Mouse (Mus musculus): ENCODE results near the gene Spata25. TPM values are rescaled to one million over a fixed set of nuclear protein-coding genes. Genes with fewer than 3 reads are reported as not detected.

Spata25 gene
- polyA plus RNA-seq (2017; shearing (Covaris generic)) = not detected

GRCm38 (mm10) chr2:164828437-164828836 is at the start of gene Spata25:
TSS of gene Spata25 (minus strand) at chr2:164828537.

GRCm38 (mm10) chr2:164857101-164857821 is 28.9 kb upstream of the Spata25 start, which contains the start of gene Pltp:
TSS of gene Pltp (minus strand) at chr2:164857711.

GRCm38 (mm10) chr2:164833314-164833959 is 5.1 kb upstream of the Spata25 start, which contains the start of gene Neurl2:
TSS of gene Neurl2 (minus strand) at chr2:164833456.

DNA sequence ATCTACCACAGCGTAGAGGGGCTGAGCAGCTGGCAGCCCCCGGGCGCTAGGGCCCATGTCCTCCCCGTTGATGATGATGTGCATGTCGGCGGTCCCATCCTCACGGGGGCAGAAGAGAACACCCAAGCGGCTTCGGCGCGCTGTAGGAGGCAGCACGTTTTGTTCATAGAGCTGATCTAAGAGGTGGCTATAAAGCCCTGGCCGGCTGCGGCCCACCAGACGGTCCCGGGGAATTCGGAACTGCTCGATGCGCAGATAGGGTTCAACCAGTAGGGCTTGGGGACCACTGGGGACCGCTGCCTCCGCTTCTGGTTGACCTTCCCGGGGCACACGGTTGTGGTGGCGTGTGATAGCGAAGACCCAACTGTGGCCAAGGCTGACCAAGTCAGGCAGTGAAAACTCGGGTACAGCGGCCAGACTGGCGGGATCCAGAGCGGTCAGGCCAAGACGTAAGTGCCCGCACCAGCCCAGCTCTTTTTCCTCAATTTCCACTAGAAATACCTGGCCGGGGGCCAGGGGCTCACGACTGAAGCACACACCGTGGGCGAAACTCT is 4.5 kb upstream of the Spata25 start, which contains the start of gene Ctsa:
Gene Ctsa, plus strand, starts transcription at position 126 of the 554 bp plus-strand sequence.

GRCm38 (mm10) chr2:164822636-164823165 is 5.6 kb downstream of the Spata25 start, which contains the start of gene Zswim1:
TSS of gene Zswim1 (plus strand) at chr2:164822686.

GRCm38 (mm10) chr2:164804533-164805331 is 23.6 kb downstream of the Spata25 start, which contains the start of the genes Acot8 and Zswim3:
TSS of gene Acot8 (minus strand) at chr2:164804882.
TSS of gene Zswim3 (plus strand) at chr2:164805098.

GRCm38 (mm10) chr2:164785481-164786387 is 42.6 kb downstream of the Spata25 start, which contains the start of gene Snx21:
TSS of gene Snx21 (plus strand) at chr2:164785823.

DNA sequence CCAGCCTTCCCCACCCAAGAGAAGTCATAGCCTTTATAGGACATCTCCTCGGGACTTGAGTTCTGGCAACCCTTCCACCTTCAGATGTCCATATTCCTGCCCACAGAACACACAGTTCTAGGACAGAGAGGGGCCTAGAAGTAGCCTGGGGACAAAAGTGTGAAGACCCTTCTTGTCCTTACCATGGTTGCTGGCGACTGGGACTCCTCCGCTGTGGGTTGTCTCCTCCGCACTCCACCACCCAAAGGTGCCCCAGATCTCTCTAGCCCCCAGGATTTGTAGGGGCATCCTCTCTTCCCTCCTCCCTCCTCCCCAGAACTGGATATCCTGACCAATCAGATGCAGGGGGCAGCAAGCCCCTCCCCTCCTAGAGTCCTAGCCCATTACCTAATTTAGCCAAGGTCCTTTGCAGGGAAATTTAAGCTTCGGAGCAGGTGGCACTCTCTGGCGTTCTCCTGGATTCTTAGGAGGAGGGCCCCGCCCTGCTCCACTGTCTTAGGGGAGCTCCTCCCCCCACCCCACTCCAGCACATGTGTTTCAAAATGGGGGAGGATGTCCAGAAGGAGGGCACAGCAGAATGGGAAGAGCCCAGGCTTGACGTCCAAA is 48.8 kb downstream of the Spata25 start, which contains the start of gene Tnnc2:
Gene Tnnc2, minus strand, starts transcription at position 487 of the 606 bp plus-strand sequence.

Other genes with a start within 250 kb of the Spata25 start
- gene Wfdc6a, start 243.1 kb downstream of the Spata25 start, polyA plus RNA-seq (2017; shearing (Covaris generic)) = not detected
- not detected for gene Eppin, start 234.9 kb downstream of the Spata25 start, polyA plus RNA-seq (2017; shearing (Covaris generic))
- not detected for gene Wfdc6b, start 215.0 kb downstream of the Spata25 start, polyA plus RNA-seq (2017; shearing (Covaris generic))
- gene Wfdc8, start 214.9 kb downstream of the Spata25 start, polyA plus RNA-seq (2017; shearing (Covaris generic)) = not detected
- gene Wfdc16, start 189.7 kb downstream of the Spata25 start, polyA plus RNA-seq (2017; shearing (Covaris generic)) = not detected
- gene Wfdc10, start 172.5 kb downstream of the Spata25 start, polyA plus RNA-seq (2017; shearing (Covaris generic)) = not detected
- gene Wfdc9, start 172.0 kb downstream of the Spata25 start, polyA plus RNA-seq (2017; shearing (Covaris generic)) = not detected
- not detected for gene Wfdc11, start 154.4 kb downstream of the Spata25 start, polyA plus RNA-seq (2017; shearing (Covaris generic))
- gene Wfdc13, start 143.4 kb downstream of the Spata25 start, polyA plus RNA-seq (2017; shearing (Covaris generic)) = not detected
- gene Spint4, start 130.0 kb downstream of the Spata25 start, polyA plus RNA-seq (2017; shearing (Covaris generic)) = not detected
- not detected for gene Spint5, start 113.2 kb downstream of the Spata25 start, polyA plus RNA-seq (2017; shearing (Covaris generic))
- 0.11 TPM for gene Wfdc3, start 82.6 kb downstream of the Spata25 start, polyA plus RNA-seq (2017; shearing (Covaris generic))
- 67.0 TPM for gene Dnttip1, start 82.6 kb downstream of the Spata25 start, polyA plus RNA-seq (2017; shearing (Covaris generic))
- gene Ube2c, start 58.6 kb downstream of the Spata25 start, polyA plus RNA-seq (2017; shearing (Covaris generic)) = 4.3 TPM
- not detected for gene Tnnc2, start 48.6 kb downstream of the Spata25 start, polyA plus RNA-seq (2017; shearing (Covaris generic))
- 5.7 TPM for gene Snx21, start 42.7 kb downstream of the Spata25 start, polyA plus RNA-seq (2017; shearing (Covaris generic))
- 39.1 TPM for gene Acot8, start 23.7 kb downstream of the Spata25 start, polyA plus RNA-seq (2017; shearing (Covaris generic))
- 6.1 TPM for gene Zswim3, start 23.4 kb downstream of the Spata25 start, polyA plus RNA-seq (2017; shearing (Covaris generic))
- 21.3 TPM for gene Zswim1, start 5.9 kb downstream of the Spata25 start, polyA plus RNA-seq (2017; shearing (Covaris generic))
- gene Ctsa, start 4.3 kb upstream of the Spata25 start, polyA plus RNA-seq (2017; shearing (Covaris generic)) = 167 TPM
- 1.8 TPM for gene Neurl2, start 4.9 kb upstream of the Spata25 start, polyA plus RNA-seq (2017; shearing (Covaris generic))
- gene Pltp, start 29.2 kb upstream of the Spata25 start, polyA plus RNA-seq (2017; shearing (Covaris generic)) = 0.26 TPM
- 130 TPM for gene Pcif1, start 50.8 kb upstream of the Spata25 start, polyA plus RNA-seq (2017; shearing (Covaris generic))
- 43.9 TPM for gene Zfp335, start 83.2 kb upstream of the Spata25 start, polyA plus RNA-seq (2017; shearing (Covaris generic))
- gene Mmp9, start 112.2 kb upstream of the Spata25 start, polyA plus RNA-seq (2017; shearing (Covaris generic)) = 5.9 TPM
- 0.26 TPM for gene Slc12a5, start 132.3 kb upstream of the Spata25 start, polyA plus RNA-seq (2017; shearing (Covaris generic))
- gene Ncoa5, start 206.3 kb upstream of the Spata25 start, polyA plus RNA-seq (2017; shearing (Covaris generic)) = 61.4 TPM
- gene Cd40, start 227.1 kb upstream of the Spata25 start, polyA plus RNA-seq (2017; shearing (Covaris generic)) = 0.89 TPM

Measured in CD4-positive, CD25-positive, alpha-beta regulatory T cell (primary cell).